24 mouse cellular contexts compared by ENCODE assay signal in the genomic region with DNA sequence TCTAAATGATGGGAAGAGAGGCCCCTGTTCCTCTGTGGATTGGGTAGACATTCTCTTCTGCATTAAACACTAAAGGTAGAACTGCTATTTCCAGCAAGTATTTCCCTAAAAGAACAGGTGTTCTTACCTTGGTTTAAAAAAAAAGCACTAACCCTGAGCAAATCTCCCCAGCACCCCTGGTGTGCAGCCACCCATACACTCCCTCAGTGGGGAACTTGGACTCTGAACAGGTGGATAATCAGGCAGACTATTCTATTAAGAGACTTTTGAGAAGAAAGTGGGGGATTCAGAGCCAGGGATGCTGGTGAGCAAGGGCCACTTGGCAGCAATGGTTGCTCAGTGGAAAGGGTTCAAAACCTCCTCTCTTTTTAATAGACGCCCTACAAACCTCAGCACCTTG. TPM values are rescaled to one million over a fixed set of nuclear protein-coding genes. Genes with fewer than 3 reads are reported as not detected.
DNase-seq lines count a peak whose midpoint lies in the region; ATAC-seq and TF ChIP-seq lines count a peak whose summit lies in the region.
"Had no signal": no experiment of that assay in that cellular context is flagged by ENCODE, and none has a peak within 500 bp of the region (broad histone marks: within the 10 kb centered on the region; RNA-seq: fewer than 3 reads in every experiment).

No protein-coding gene starts in this region.

- peaks cover 4% of the 10 kb centered on the region; the same call in 1 of the 2 replicates for H3K4me1 ChIP-seq in heart, embryonic 10.5 days
- no peaks in the 10 kb centered on the region for H3K4me1 ChIP-seq in kidney, adult 2 months (ENCODE audit: control insufficient read depth, insufficient read depth, low read length)
- H3K4me1 ChIP-seq in kidney, embryonic 16.5 days (ENCODE audit: insufficient read depth, low read length) = peaks cover 19% of the 10 kb centered on the region
- no peaks in the 10 kb centered on the region for H3K4me1 ChIP-seq in midbrain, embryonic 11.5 days (ENCODE audit: control insufficient read depth, insufficient read depth, low read length)
- no peaks in the 10 kb centered on the region for H3K4me1 ChIP-seq in midbrain, embryonic 14.5 days (ENCODE audit: control insufficient read depth, insufficient read depth, low read length)
- H3K4me1 ChIP-seq: embryonic facial prominence, embryonic 13.5 days; embryonic facial prominence, embryonic 15.5 days; forebrain, embryonic 10.5 days; forebrain, embryonic 12.5 days had no signal

- peak; percentile 46 for DNase-seq in heart, adult 11 months
- DNase-seq in heart, embryonic 10.5 days (ENCODE audit: low spot score) = no peak
- peak; percentile 47 for DNase-seq in kidney, adult 2 months
- peak; percentile 8 for DNase-seq in kidney, postnatal 14 days
- no peak for DNase-seq in kidney, adult 18-20 months
- peak; percentile 66 for DNase-seq in midbrain, embryonic 11.5 days (ENCODE audit: low spot score, missing footprints)
- DNase-seq in midbrain, embryonic 14.5 days = no peak
- DNase-seq: adrenal gland, adult 2 months; adrenal gland, postnatal 10 days; adrenal gland, postnatal 25 days; cerebellum, adult 11 months; cerebellum, adult 18-20 months; cerebellum, adult 8-10 months; cerebellum, adult 9-11 months; cerebellum, postnatal 14 days; cerebellum, postnatal 36 days; embryo, embryonic 11 days had no signal

- H3K27ac ChIP-seq in heart, embryonic 10.5 days = no peak overlapping the region
- no peak overlapping the region for H3K27ac ChIP-seq in kidney, adult 2 months (ENCODE audit: insufficient read depth, low read depth, low read length)
- H3K27ac ChIP-seq in kidney, embryonic 16.5 days (ENCODE audit: low read length) = no peak overlapping the region
- no peak overlapping the region for H3K27ac ChIP-seq in midbrain, embryonic 11.5 days (ENCODE audit: low read depth, low read length)
- no peak overlapping the region for H3K27ac ChIP-seq in midbrain, embryonic 14.5 days (replicated peaks; ENCODE audit: low read depth, low read length)
- H3K27ac ChIP-seq: embryonic facial prominence, embryonic 13.5 days; embryonic facial prominence, embryonic 15.5 days; forebrain, embryonic 10.5 days; forebrain, embryonic 12.5 days had no signal

- H3K4me3 ChIP-seq in heart, embryonic 10.5 days = no peak overlapping the region
- H3K4me3 ChIP-seq in kidney, adult 2 months (ENCODE audit: insufficient read depth, low read depth, low read length) = no peak overlapping the region
- no peak overlapping the region for H3K4me3 ChIP-seq in kidney, embryonic 16.5 days (ENCODE audit: low read length)
- H3K4me3 ChIP-seq in midbrain, embryonic 11.5 days (ENCODE audit: low read depth, low read length) = no peak overlapping the region
- H3K4me3 ChIP-seq in midbrain, embryonic 14.5 days (replicated peaks; ENCODE audit: low read depth, low read length) = no peak overlapping the region
- H3K4me3 ChIP-seq: embryonic facial prominence, embryonic 13.5 days; embryonic facial prominence, embryonic 15.5 days; erythroblast, embryonic 14.5 days; forebrain, embryonic 10.5 days; forebrain, embryonic 12.5 days had no signal

- H3K9ac ChIP-seq in kidney, embryonic 16.5 days (replicated peaks; ENCODE audit: low read length) = no peak overlapping the region
- H3K9ac ChIP-seq in midbrain, embryonic 11.5 days (ENCODE audit: low read length) = no peak overlapping the region
- no peak overlapping the region for H3K9ac ChIP-seq in midbrain, embryonic 14.5 days (replicated peaks; ENCODE audit: low read length)
- H3K9ac ChIP-seq: embryonic facial prominence, embryonic 13.5 days; embryonic facial prominence, embryonic 15.5 days; forebrain, embryonic 12.5 days had no signal

- no peak for TF ChIP-seq POLR2A in kidney, adult 2 months (IDR thresholded peaks at IDR 0.05; ENCODE audit: low read depth, low read length)

- no peaks in the 10 kb centered on the region for H3K9me3 ChIP-seq in heart, embryonic 10.5 days
- H3K9me3 ChIP-seq in kidney, embryonic 16.5 days (ENCODE audit: low read length) = no peaks in the 10 kb centered on the region
- H3K9me3 ChIP-seq in midbrain, embryonic 11.5 days (ENCODE audit: control insufficient read depth, low read length) = no peaks in the 10 kb centered on the region
- H3K9me3 ChIP-seq in midbrain, embryonic 14.5 days (ENCODE audit: control insufficient read depth, low read length) = no peaks in the 10 kb centered on the region
- H3K9me3 ChIP-seq: embryonic facial prominence, embryonic 13.5 days; embryonic facial prominence, embryonic 15.5 days; forebrain, embryonic 10.5 days; forebrain, embryonic 12.5 days had no signal

- H3K36me3 ChIP-seq in heart, embryonic 10.5 days = no peaks in the 10 kb centered on the region
- H3K36me3 ChIP-seq in kidney, adult 2 months (ENCODE audit: control insufficient read depth, insufficient read depth, low read length) = no peaks in the 10 kb centered on the region
- no peaks in the 10 kb centered on the region for H3K36me3 ChIP-seq in kidney, embryonic 16.5 days (ENCODE audit: insufficient read depth, low read length)
- H3K36me3 ChIP-seq in midbrain, embryonic 11.5 days (ENCODE audit: control insufficient read depth, insufficient read depth, low read length) = no peaks in the 10 kb centered on the region
- no peaks in the 10 kb centered on the region for H3K36me3 ChIP-seq in midbrain, embryonic 14.5 days (ENCODE audit: control insufficient read depth, insufficient read depth, low read length)
- H3K36me3 ChIP-seq: embryonic facial prominence, embryonic 13.5 days; embryonic facial prominence, embryonic 15.5 days; forebrain, embryonic 10.5 days; forebrain, embryonic 12.5 days had no signal

- TF ChIP-seq CTCF in kidney, adult 2 months (conservative IDR thresholded peaks at IDR 0.05; ENCODE audit: insufficient read depth, insufficient read length, low read depth, low read length) = no peak

- no peak for ATAC-seq in kidney, embryonic 16.5 days (ENCODE audit: low FRiP score, low TSS enrichment)
- ATAC-seq in midbrain, embryonic 11.5 days (ENCODE audit: low FRiP score) = no peak
- no peak for ATAC-seq in midbrain, embryonic 14.5 days (ENCODE audit: low FRiP score, low TSS enrichment)
- ATAC-seq: forebrain, embryonic 14.5 days had no signal

- 68% methylated on average over 1 of the region's 1 CpGs for WGBS in heart, embryonic 10.5 days
- WGBS in kidney, adult 2 months = 50% methylated on average over 1 of the region's 1 CpGs
- 32% methylated on average over 1 of the region's 1 CpGs for WGBS in kidney, embryonic 16.5 days
- 62% methylated on average over 1 of the region's 1 CpGs for WGBS in midbrain, embryonic 11.5 days
- WGBS in midbrain, embryonic 14.5 days = 83% methylated on average over 1 of the region's 1 CpGs

- H3K27me3 ChIP-seq in heart, embryonic 10.5 days (ENCODE audit: insufficient read depth, poor library complexity, severe bottlenecking) = no peaks in the 10 kb centered on the region
- H3K27me3 ChIP-seq in kidney, adult 2 months (replicated peaks; ENCODE audit: control insufficient read depth, insufficient read depth, low read length) = no peaks in the 10 kb centered on the region
- H3K27me3 ChIP-seq in kidney, embryonic 16.5 days (ENCODE audit: insufficient read depth, low read length) = no peaks in the 10 kb centered on the region
- H3K27me3 ChIP-seq in midbrain, embryonic 11.5 days (ENCODE audit: control insufficient read depth, insufficient read depth, low read length) = no peaks in the 10 kb centered on the region
- H3K27me3 ChIP-seq in midbrain, embryonic 14.5 days (ENCODE audit: control insufficient read depth, insufficient read depth, low read length) = no peaks in the 10 kb centered on the region
- H3K27me3 ChIP-seq: embryonic facial prominence, embryonic 13.5 days; embryonic facial prominence, embryonic 15.5 days; forebrain, embryonic 12.5 days had no signal

- no peak overlapping the region for H3K4me2 ChIP-seq in kidney, embryonic 16.5 days (replicated peaks; ENCODE audit: low read depth, low read length)
- H3K4me2 ChIP-seq in midbrain, embryonic 11.5 days = no peak overlapping the region
- no peak overlapping the region for H3K4me2 ChIP-seq in midbrain, embryonic 14.5 days (ENCODE audit: low read length)
- H3K4me2 ChIP-seq: embryonic facial prominence, embryonic 13.5 days; embryonic facial prominence, embryonic 15.5 days; forebrain, embryonic 12.5 days had no signal

RNA-seq across cellular contexts. Expression of gene Fam76b, which starts 28.7 kb away (rescaled TPM):
- polyA plus RNA-seq in heart, embryonic 10.5 days (2016; fragmentation: Nextera tagmentation; extraction: Ambion mirVana) = 14.2 and 18.9 TPM in 2 replicates
- 3.3 and 4.0 TPM in 2 replicates for polyA plus RNA-seq in kidney, adult 2 months (2012; rRNA removed)
- 19.0 and 22.0 TPM in 2 replicates for polyA plus RNA-seq in kidney, embryonic 16.5 days (2015; fragmentation: Nextera tagmentation; extraction: Ambion mirVana)
- 28.9 and 33.6 TPM in 2 replicates for polyA plus RNA-seq in midbrain, embryonic 11.5 days (2014; fragmentation: Nextera tagmentation; extraction: Ambion mirVana)
- 24.2 and 24.7 TPM in 2 replicates for polyA plus RNA-seq in midbrain, embryonic 14.5 days (2014; fragmentation: Nextera tagmentation; extraction: Ambion mirVana)

RNA-seq across cellular contexts. Expression of gene Cep57, which starts 29.3 kb away (rescaled TPM):
- 40.1 and 49.2 TPM in 2 replicates for polyA plus RNA-seq in heart, embryonic 10.5 days (2016; fragmentation: Nextera tagmentation; extraction: Ambion mirVana)
- 7.9 and 9.0 TPM in 2 replicates for polyA plus RNA-seq in kidney, adult 2 months (2012; rRNA removed)
- 52.2 and 55.3 TPM in 2 replicates for polyA plus RNA-seq in kidney, embryonic 16.5 days (2015; fragmentation: Nextera tagmentation; extraction: Ambion mirVana)
- 59.9 and 71.2 TPM in 2 replicates for polyA plus RNA-seq in midbrain, embryonic 11.5 days (2014; fragmentation: Nextera tagmentation; extraction: Ambion mirVana)
- polyA plus RNA-seq in midbrain, embryonic 14.5 days (2014; fragmentation: Nextera tagmentation; extraction: Ambion mirVana) = 41.1 and 42.0 TPM in 2 replicates

Comparison
In these comparisons a context has a peak if more than half of its experiments do, and no peak if none do; other contexts are left out.
1. DNase-seq: peak in heart, adult 11 months (single experiment), kidney, adult 2 months (single experiment), kidney, postnatal 14 days (single experiment) and midbrain, embryonic 11.5 days (single experiment); none in heart, embryonic 10.5 days (single experiment), kidney, adult 18-20 months (single experiment) and midbrain, embryonic 14.5 days (single experiment).